Mouse (Mus musculus) 3T3-L1 (cell line): ENCODE data around the gene Aste1.

Source experiments
- DNase-seq: peaks from one replicate; pipeline ENCODE4 v3.0.0-alpha.2; 2015; ENCODE audit warnings: low read depth, low spot score

Gene Aste1

DNA sequence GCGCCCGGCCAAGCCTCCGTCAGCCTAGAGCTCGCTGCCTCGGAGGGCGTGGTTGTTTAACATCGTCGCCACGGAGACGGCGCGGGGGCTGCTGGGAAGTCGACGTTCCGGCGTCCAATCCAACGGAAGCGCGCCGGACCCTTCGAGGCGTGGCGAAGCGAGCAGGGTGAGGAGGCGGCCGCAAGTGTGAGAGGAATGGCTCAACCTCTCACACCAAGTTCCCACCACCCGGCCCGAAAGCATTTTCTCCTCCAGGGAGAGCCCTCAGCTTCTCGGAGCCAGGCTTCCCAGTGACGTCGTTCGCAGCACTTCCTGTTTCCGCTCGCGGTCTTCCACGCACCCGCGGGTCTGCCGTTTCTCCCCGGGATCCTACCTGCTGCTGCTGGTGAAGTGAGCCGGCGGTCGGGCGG, at the start of gene Aste1, which contains the start of gene Nek11:
Aste1 (plus strand) TSS at position 175 of the 410 bp plus-strand sequence.
Nek11 (minus strand) TSS at position 307 of the 410 bp plus-strand sequence.
- DNase-seq, result peak; percentile 95

DNA sequence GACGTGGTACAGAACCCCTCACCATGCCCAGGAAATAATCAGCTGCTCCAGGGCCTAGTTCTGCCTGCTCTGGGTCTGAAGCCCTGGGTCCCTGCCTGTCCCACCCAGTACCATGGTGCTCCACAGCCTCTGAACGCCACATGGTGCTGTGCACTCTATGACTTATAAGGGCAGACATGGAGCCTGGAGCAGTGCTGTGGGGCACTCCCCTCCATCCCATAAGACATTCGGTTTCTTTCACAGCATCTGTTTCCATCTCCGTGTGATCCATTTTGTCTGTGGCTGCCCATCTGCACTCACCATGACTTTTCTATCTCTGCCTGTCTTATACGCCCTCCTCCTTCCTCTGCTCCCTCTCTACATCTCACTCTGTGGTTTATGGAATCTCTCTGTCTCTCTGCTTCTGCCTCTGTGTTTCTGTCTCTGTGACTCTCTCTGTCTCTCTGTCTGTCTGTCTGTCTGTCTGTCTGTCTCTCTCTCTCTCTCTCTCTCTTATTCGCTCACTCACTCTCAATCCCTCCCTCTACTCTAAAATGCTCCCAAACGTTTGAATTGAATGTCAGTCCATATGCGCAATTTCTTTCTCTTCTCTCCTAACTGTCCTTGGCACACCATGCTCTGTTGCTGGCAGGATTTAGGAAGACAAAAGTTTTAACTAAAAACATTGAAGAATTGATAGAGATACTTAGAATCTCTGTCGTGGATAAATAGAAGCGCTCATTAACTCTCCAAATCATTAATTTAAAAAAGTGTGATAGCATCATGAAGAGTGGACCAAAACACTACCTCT, 46.8 kb upstream of the Aste1 start:
- no peak for DNase-seq

DNA sequence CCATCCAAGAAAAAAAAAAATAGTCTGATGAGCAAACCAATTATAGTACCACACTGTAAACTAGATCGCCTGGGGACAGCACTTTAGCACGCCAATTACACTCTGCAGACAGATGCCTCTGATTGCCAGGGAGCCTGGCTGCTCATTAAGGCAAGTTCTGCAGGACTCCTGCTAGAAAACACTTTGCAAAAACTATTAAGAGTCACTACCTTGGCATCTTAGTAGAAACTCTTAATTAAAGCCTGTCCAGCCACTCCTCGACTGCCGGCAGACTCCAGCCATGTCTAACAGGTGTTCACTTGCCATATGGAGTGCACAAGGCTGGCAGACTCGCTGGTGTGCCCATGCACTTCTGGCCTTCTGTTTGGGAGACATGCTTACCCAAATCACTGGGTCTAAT, 46.2 kb upstream of the Aste1 start:
- no peak for DNase-seq

DNA sequence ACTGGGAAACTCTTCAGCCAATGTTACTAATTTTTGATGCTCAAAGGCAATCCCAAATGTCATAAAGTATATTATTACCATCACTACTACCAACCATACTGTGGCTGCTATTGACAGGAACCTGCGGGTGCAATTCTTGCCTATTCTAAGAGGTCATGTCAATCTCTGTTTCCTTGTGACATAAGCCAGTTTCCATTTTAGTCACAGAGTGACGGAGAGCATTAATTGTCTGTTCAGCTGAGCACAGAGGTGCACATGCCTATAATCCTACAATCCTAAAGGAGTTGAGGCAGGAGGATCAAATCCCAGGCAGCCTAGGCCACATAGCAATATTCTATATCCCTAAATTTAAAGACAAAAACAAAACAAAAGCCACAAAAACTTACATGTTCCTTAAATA, 33.0 kb upstream of the Aste1 start:
- no peak for DNase-seq

DNA sequence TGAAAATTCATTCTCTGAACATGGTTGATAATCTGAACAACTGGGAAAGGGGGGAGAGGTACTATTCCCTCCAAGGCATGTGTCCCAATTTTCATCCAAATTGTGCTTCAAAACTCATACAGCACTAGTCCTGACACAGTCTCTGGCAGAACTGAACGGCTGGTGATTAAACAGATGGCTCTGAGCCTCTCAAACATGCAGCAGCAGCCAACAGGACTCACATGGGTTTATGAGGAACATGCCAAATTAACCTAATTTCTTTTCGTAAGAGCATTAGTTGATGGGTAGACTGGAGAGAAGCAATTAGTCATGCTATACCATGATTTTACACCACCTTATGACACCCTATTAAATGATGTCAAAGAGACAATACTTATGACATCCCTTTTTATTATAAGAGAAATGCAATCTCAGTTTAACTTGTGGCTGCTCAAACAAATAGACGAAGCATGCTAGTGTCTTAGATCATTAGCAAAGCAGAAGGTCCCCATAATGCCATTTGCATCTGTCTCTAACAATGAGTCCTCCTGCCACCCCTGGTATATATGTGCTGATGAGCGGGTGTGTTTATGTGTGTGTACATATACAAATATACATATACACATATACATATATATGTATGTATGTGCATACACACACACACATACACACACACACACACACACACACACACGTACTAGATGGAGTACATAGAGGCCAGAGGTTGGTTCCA, 31.5 kb upstream of the Aste1 start:
- DNase-seq, result no peak

DNA sequence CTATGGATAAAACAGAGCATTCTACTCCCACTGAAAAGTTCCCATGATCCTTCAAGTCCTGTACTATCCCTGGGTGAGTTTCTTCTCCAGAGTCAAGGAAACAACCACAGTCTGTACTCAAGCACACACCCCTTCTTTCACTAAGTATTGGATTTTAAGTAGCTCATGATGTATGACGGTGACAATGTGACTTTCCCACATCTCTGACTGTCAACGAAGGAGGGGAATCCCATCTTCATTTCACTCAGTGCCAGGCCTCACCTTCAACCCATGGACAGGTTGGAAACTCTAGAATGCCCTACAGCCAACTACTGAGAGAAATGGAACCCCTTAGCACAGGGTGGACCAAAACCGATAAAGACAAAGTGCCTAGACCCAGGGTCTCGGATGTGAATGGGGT, 29.0 kb upstream of the Aste1 start:
- no peak for DNase-seq

DNA sequence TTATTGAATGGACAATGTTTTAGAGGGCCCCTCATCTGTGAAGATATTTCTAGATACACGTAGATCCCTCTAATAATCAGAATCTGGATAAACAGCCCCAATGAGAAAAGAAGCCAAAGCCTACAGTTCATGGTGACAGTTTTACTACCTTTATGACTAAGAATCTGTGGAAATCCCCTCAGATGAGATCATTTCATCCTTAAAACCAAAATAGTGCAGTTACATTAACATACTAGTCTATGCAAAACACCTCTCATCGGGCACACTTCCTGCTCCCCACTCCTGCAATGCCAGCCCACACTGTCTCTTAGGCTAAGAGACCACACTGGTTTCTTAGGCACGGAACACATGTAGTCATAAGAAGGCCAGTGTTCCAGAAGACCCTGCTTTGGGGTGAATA, 26.6 kb upstream of the Aste1 start:
- no peak for DNase-seq

DNA sequence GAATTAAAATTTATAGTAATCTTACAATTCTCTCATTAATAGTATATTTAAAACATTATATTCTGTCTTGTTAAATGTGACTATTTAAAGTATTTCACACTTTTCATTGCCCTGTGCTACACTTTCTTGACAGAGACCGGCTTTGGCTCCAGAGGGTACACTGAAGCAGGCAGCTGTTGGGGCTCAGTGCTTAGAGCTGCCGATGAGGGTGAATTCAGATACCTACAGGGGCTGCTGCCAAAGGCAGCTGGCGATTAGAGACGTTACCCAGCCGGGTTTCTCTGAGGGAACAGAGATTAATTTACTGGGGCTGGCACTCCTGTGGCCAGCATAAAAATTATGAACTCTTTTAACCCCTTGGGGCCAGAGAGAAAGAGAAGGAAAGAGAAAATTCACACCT, 20.8 kb upstream of the Aste1 start:
- DNase-seq, result no peak

DNA sequence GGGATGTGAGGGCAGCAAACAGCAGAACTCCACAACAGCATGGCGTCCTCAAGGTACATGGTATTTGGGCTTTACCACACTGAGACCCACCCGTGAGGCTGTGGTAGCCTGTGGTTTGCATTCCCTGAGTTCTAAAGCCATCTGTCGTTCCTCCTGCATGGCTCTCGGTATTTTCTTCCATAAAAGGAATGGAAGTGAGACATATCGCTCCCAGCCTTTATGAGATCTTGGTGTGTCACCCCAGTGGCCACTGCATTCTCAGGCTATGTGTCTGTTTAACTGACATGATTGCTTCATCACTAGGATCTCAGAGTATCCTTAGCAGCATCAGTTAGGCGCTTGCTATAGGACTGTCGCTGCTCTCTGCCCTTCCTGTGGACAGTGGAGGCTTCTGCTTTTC, 18.8 kb upstream of the Aste1 start:
- DNase-seq, result peak; percentile 43

DNA sequence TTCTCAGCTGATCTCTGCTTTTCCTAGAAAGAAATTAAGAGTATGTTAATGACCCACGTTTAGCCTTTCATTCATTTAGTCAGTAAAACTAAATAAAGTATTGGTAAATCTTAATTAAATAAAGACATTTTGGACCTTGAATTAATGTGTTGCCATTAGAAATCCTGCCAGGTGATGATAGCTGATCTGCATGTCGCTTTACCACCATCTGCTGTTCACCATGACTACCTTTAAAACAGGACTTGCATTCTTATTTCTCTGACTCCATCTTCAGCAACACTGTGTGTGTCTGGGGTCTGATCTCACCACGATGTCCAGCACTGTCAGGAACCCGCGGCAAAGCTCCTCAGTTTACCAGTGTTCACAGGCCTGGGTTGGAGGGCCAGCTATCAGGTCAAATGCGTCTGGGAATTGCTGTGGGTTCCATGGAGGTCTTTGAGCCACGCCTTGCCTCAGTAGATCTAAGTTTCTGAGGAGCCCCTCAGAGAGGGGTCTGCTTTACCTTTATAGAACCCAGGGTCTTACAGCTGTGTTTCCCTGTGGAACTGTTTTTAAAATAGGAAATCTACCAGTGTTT, 18.1 kb upstream of the Aste1 start:
- no peak for DNase-seq

DNA sequence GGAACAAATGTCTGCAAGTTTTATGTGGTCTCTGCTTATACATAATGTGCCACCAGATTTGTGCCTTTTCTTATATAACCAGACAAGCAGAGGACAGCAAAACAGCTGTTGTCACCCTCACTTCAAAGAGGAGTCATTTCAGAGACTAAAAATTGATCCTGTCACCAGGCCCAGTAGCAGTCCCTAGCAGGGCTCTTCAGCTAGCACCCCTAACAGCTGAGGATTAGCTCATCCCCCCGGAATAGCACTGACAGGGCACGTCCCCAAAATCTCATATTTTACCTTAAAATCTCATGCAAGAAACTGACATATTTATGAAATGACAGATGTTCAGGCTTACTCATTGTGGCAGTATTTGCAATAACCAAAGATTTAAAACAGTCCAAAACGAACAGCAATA, 17.6 kb upstream of the Aste1 start:
- no peak for DNase-seq

DNA sequence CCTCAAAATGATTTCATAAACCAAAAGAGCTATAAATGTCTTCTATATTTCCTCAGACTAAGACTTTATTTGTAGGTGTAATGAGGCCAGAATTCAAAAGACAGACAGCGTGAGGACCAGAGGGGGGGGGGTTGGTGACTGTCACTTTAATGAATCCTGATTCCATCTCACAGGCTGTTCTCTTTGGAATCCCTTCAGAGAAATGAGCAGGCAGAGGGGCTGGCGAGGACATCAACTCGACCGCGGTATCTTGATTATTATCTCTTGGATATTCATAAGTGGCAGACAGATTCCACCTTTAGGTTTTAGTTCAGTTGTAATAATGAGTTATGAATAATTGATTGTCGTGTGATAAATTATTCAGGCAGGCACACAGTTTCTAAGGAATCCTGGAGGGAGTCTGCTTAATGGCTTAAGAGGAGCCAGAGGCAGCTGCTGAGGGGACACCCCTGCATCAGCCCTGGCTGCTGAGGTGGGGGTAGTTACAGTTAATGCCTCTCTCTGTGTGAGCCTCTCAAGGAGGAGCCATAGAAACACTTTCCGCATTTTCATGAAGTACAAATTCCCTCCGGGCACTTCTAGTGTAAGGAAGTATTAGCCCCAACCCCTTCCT, 15.6 kb upstream of the Aste1 start:
- no peak for DNase-seq

DNA sequence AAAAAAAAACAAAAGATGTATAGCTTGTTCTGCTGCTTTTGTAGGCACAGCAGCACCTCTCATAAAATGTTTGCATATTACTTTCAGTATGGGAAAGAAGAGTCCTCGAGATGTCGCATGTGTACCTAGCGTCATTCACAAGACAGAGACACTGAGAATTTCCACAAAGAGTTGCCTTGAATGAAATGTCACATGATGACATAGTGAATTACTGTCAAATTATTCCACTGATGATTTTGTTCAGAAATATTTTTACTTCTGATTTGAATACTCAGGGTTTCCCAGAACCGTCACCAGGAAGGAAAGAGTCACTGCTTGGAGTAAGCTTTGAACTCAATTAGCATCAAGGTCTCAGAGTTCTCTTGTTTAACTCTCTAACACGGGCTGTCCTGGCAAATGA, 7.8 kb upstream of the Aste1 start:
- no peak for DNase-seq

DNA sequence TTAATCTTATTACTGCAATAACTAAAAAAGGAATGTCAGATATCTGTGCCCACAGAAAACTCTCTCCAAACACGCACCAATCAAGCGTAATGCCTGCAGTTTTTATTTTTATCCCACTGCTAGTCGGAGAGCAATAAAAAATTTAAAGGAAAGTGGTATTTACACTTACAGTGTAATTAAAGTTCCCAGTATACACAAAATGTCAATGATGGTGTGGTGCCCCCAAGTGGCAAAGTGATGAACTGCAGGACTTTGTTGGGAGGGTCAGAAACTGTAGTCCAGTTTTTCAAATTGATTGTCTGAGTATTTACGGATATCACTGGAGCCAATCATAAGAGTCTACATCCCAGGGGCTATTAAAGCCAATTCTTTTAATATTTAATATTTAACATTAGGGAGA, 5.9 kb upstream of the Aste1 start:
- DNase-seq, result peak; percentile 78

DNA sequence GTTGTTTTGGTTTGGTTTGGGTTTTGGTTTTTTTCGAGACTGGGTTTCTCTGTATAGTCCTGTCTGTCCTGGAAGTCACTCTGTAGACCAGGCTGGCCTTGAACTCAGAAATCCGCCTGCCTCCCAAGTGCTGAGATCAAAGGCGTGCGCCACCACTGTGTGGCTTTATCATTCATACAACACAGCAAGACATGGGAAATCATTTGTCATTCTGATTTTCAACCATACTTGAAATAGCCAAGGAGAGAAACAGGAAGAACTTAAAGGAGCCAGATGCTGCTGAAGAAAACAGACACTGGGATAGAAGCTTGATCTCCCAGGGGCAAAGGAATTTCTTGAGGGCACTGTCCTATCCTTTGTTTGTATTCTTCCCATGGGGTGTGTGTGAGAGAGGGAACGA, 4.6 kb upstream of the Aste1 start:
- no peak for DNase-seq

DNA sequence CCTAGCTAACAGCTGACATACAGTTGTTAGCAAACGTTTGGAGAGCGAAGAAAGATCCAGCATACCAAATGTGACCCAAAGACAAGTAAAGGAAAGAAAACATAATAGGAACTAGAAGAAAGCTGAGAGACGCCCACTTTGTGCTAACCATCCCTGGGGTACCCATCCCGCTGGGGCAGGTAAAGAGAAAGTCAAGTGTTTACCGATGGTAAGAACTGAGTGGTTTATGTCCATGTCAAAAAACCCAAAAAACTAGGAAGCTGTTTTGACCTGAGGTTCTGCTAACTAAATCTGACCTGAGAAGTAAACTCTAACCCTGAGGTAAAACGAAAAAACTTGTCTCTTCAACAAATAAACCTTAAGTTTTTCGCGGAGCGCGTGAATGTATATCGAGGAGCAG, 472 bp upstream of the Aste1 start:
- DNase-seq, result no peak

DNA sequence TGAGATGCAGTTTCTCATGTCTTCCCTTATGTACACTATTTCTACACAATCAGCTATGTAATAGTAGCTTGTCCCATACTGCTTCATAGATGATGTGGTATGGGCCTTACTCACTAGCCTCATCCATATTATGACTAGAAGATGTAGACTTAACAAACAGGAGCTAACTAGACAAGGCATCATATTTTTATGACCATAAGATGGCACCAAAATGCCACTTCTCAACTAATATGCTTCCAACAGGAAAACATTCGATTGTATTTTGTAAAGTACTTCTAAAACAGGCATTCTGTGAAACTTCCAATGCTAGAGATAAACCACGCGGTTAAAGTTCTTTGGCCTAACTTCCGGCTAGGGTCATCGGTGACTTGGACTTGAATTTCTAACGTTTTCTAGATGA, 13.4 kb downstream of the Aste1 start:
- peak; percentile 25 for DNase-seq

DNA sequence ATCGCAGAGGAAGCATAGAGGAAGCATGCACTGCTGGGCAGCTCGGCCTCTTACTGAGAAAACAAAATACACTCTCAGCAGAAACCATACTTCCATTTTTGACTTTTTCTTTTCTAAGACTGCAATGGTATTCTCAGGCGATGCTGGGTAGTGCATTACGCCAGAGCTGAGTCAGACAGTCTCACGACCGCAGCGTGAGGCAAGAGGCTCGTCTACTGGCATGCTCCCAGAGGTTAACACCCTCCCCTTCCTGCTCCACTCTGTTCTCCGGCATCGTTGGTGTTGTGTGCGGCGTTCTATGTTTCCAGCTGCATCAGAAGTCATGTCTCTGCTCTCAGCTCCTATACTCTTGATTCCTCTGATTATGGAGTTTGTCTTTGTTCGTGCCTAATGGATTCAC, 63.8 kb downstream of the Aste1 start:
- DNase-seq, result peak; percentile 76

DNA sequence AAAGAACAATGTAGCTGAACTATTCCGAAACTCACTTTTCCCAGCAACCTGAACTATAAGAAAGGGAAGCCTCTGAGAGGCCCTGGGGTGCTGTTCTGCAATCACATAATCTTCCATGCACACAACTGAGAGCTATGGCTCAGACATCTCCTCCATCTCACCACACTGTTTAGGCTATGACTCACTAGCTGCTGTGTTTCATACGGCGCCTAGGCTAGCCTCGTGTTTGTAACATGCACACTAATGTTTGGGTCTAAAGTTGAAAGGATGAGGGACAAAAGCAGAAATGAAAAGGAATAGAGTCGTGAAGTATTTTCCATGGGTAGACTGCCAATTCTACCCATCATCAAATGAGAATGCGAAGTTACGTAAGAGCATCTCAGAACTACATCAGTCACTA, 66.3 kb downstream of the Aste1 start:
- peak; percentile 69 for DNase-seq
